Mouse (Mus musculus) brain, embryonic 18.5 days (tissue): Measurements from ENCODE around the gene Mas1.

ENCODE experiments used
- DNase-seq: peaks from one replicate; pipeline ENCODE4 v3.0.0-alpha.2; 2012; ENCODE audit warnings: low read depth, low spot score

Gene Mas1

GRCm38 (mm10) chr17:12872275-12873028 lies 4.5 kb upstream of the Mas1 start:
- no peak for DNase-seq

- no peak for DNase-seq
Observed at GRCm38 (mm10) chr17:12868640-12869039, 697 bp upstream of the Mas1 start.

- no peak for DNase-seq
Observed at GRCm38 (mm10) chr17:12866853-12867252, 1.1 kb downstream of the Mas1 start.

GRCm38 (mm10) chr17:12865407-12865806 lies 2.5 kb downstream of the Mas1 start:
- no peak for DNase-seq

- DNase-seq, result no peak
Observed at GRCm38 (mm10) chr17:12864111-12864510, 3.8 kb downstream of the Mas1 start.

GRCm38 (mm10) chr17:12859006-12859520 lies 8.9 kb downstream of the Mas1 start:
- DNase-seq, result no peak

GRCm38 (mm10) chr17:12858072-12858471 lies 9.9 kb downstream of the Mas1 start:
- no peak for DNase-seq

- no peak for DNase-seq
Observed at GRCm38 (mm10) chr17:12857395-12857794, 10.5 kb downstream of the Mas1 start.

- no peak for DNase-seq
Observed at GRCm38 (mm10) chr17:12854386-12854785, 13.6 kb downstream of the Mas1 start.

GRCm38 (mm10) chr17:12853821-12854220 lies 14.1 kb downstream of the Mas1 start:
- DNase-seq, result no peak

GRCm38 (mm10) chr17:12851689-12852088 lies 16.3 kb downstream of the Mas1 start:
- no peak for DNase-seq

- DNase-seq, result peak; percentile 47
Observed at GRCm38 (mm10) chr17:12849778-12850382, 18.1 kb downstream of the Mas1 start.

- DNase-seq, result no peak
Observed at GRCm38 (mm10) chr17:12847736-12848135, 20.2 kb downstream of the Mas1 start.

GRCm38 (mm10) chr17:12846474-12846873 lies 21.5 kb downstream of the Mas1 start:
- DNase-seq, result no peak

- no peak for DNase-seq
Observed at GRCm38 (mm10) chr17:12845862-12846261, 22.1 kb downstream of the Mas1 start.

GRCm38 (mm10) chr17:12844540-12844939 lies 23.4 kb downstream of the Mas1 start:
- DNase-seq, result no peak

- no peak for DNase-seq
Observed at GRCm38 (mm10) chr17:12843826-12844225, 24.1 kb downstream of the Mas1 start.

- DNase-seq, result peak; percentile 72
Observed at GRCm38 (mm10) chr17:12839475-12840267, 28.3 kb downstream of the Mas1 start.

- no peak for DNase-seq
Observed at GRCm38 (mm10) chr17:12835738-12836137, 32.2 kb downstream of the Mas1 start.

- DNase-seq, result no peak
Observed at GRCm38 (mm10) chr17:12834826-12835225, 33.1 kb downstream of the Mas1 start.

GRCm38 (mm10) chr17:12834317-12834716 lies 33.6 kb downstream of the Mas1 start:
- DNase-seq, result no peak

GRCm38 (mm10) chr17:12832657-12833056 lies 35.3 kb downstream of the Mas1 start:
- DNase-seq, result no peak
